Mouse (Mus musculus): ENCODE data around the gene Napa. TPM values are rescaled to one million over a fixed set of nuclear protein-coding genes. Genes with fewer than 3 reads are reported as not detected.

The Napa gene
- total RNA-seq, 2 experiments from 2014 or later, result 99.2 to 113 TPM

- Histone ChIP-seq H3K27ac (no peak overlapping the region), H3K4me3 (no peak overlapping the region)
- intact Hi-C loops (cut with DNase I), result no loop called here
- DNase-seq, result no peak
- no peak for TF ChIP-seq CTCF (IDR thresholded peaks at IDR 0.05)
Measured at GRCm38 (mm10) chr7:16125829-16126228, 27.6 kb downstream of the Napa start.

DNA sequence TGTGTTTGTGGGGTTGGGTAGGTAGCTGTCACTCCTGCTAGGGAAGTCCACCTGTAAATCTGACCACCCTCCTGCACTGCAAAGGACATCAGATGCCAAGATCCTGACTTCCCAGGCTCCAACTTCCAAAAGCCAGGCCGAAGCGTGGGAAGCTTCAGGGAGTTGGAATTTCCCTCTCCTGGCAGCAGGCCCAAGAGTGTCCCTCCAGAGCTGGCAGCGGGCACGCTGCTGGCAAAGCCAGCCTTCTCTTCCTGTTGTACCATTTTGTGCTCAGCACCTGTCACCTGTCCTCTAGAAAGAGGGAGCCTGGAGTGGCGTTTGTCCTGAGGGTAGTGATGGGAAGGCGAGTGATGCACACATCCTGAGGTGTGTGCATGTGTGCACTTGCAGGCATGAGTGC is 30.1 kb downstream of the Napa start:
- H3K4me3 ChIP-seq, result no peak overlapping the region
- no peak for DNase-seq
- intact Hi-C loops (cut with DNase I), result loop anchor here (2.0 kb wide), 1 partner anchor 26 kb away; no protein-coding TSS in a partner anchor
- TF ChIP-seq CTCF (IDR thresholded peaks at IDR 0.05), result no peak
- no peak overlapping the region for H3K27ac ChIP-seq

- no peak for DNase-seq
- TF ChIP-seq CTCF (IDR thresholded peaks at IDR 0.05), result no peak
- intact Hi-C loops (cut with DNase I), result loop anchor here (2.0 kb wide), 1 partner anchor 26 kb away; no protein-coding TSS in a partner anchor
- peak overlapping the region; percentile 75 for H3K4me3 ChIP-seq
- H3K27ac ChIP-seq, result peak overlapping the region; percentile 84
Measured at GRCm38 (mm10) chr7:16128899-16129298, 30.6 kb downstream of the Napa start.

GRCm38 (mm10) chr7:16129421-16129845 is 31.2 kb downstream of the Napa start, which contains the start of gene Slc8a2:
TSS of gene Slc8a2 (plus strand) at chr7:16129826.
- Histone ChIP-seq H3K4me3 (peak within 1 kb of the TSS; percentile 75), H3K27ac (peak within 1 kb of the TSS; percentile 84)
- intact Hi-C loops (cut with DNase I), result loop anchor here (2.0 kb wide), 1 partner anchor 25 kb away; no protein-coding TSS in a partner anchor
- DNase-seq, result peak; percentile 85
- no peak for TF ChIP-seq CTCF (IDR thresholded peaks at IDR 0.05)

DNA sequence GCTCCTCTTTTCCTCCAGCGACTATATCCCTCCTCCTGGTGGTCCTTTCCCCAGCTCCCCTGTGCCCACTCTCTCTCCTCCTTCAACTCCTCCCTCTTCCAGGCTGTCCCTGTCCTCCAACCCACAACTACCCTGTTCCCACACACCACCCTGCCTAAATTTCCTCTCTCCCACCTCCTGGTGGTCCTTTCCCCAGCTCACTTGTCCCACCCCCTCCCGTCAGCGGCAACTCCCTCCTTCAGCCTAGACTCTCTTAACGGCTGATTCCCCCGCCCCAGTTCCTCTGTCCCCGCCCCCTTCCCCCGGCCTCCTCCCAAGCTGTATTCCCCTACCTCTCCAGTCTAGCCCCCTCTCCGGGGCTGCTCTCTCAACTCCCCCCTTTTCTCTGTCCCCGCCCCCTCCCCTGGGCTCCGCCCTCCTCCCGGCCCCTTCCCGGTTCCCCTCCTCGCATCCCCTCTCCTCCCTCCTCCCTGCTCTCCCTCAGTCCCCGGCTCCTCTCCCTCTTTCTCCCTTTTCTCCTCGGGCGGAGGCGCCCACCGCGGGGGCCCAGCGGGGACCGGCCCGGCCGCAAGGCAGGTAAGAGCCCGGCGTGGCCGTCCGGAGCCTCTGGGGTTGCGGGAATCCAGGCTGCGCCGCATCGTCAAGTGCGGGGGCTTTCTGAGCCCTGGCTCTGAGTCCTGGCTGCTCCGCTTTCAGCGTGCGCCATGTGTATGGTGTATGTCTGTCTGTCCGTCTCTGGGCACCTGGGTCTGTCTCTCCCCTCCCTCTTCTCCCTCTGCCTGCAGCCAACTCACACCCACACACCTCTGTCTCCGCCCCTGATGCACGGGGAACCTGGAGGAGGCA is 31.8 kb downstream of the Napa start:
- intact Hi-C loops (cut with DNase I), result loop anchor here (2.0 kb wide), 1 partner anchor 25 kb away; no protein-coding TSS in a partner anchor
- H3K27ac ChIP-seq, result peak overlapping the region; percentile 84
- TF ChIP-seq CTCF (IDR thresholded peaks at IDR 0.05), result no peak
- no peak for DNase-seq
- H3K4me3 ChIP-seq, result peak overlapping the region; percentile 75

DNA sequence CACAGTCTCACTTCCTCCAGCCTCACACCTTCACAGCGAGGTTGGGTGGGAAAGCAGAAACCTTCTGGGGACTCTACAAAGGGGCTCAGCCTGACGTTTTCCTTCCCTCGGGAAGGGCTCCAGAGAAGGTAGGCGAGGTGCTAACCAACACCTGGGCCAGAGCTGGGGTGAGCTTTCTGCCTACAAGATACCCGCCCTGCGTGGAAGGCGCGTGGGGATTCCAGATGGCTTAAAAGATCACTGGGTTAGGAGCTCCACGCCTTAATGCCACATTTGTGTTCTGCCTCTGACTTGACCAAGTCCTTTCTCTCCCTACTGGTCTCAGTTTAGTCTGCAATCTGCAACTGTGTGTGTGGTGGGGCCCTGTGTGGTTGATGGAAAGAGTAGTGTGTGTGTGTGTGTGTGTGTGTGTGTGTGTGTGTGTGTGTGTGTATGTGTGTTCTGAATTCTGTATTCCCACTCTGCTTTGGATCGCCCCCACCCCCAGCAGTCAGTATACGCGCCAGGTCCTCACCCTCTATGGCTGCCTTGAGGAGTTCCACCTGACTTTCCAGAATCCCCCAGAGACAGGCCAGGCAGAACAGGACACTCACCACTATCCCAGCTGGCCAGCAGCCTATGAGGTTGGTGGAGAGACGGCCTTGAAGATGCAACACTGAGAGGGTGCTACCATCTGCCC is 32.8 kb downstream of the Napa start:
- Histone ChIP-seq H3K27ac (no peak overlapping the region), H3K4me3 (peak overlapping the region; percentile 75; the same call in 1 of the 2 replicates)
- TF ChIP-seq CTCF (IDR thresholded peaks at IDR 0.05), result no peak
- intact Hi-C loops (cut with DNase I), result no loop called here
- DNase-seq, result no peak

GRCm38 (mm10) chr7:16132161-16132581 is 33.9 kb downstream of the Napa start:
- intact Hi-C loops (cut with DNase I), result no loop called here
- Histone ChIP-seq H3K27ac (no peak overlapping the region), H3K4me3 (no peak overlapping the region)
- no peak for TF ChIP-seq CTCF (IDR thresholded peaks at IDR 0.05)
- DNase-seq, result no peak

DNA sequence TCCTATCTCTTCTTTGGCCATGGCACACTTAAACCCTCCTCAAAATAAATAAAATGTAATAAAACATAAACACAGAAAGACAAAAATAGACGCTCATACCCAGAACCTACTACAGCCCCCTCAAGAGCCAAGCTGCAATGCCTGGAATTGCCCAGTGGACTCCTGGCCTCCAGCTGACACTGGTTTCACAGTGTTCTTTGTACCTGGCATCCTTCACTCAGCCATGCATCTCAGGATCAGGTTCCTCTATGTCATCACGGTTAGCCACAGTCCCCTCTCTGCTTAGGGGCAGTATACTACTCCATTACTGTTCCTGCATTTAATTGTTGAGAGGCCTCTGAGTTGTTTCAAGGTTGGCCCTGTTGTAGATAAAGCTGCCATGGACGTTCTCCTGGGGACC is 34.7 kb downstream of the Napa start:
- no peak for TF ChIP-seq CTCF (IDR thresholded peaks at IDR 0.05)
- DNase-seq, result no peak
- intact Hi-C loops (cut with DNase I), result no loop called here
- H3K4me3 ChIP-seq, result no peak overlapping the region
- H3K27ac ChIP-seq, result no peak overlapping the region

GRCm38 (mm10) chr7:16133691-16134090 is 35.4 kb downstream of the Napa start:
- Histone ChIP-seq H3K4me3 (no peak overlapping the region), H3K27ac (no peak overlapping the region)
- intact Hi-C loops (cut with DNase I), result no loop called here
- DNase-seq, result no peak
- no peak for TF ChIP-seq CTCF (IDR thresholded peaks at IDR 0.05)

DNA sequence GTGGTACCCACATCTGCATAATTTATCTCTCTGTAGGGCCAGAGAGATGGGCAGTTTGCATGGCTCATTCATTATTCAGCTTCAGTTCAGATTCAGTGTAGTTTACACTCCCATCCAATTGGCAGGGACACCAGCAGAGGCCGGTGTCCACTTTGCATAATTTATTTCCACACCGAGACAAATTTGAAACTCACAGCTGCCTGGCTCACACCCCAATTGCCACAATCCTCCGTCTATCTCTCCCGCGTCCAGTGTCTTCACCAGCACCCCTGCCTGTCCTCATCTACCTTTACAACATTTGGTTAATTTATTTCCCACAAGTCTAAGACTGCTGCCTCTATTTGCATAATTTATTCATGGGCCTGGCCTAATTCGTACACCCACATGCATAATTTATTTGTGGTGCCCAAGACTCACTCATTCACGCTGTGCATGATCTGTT is 36.7 kb downstream of the Napa start:
- TF ChIP-seq CTCF (IDR thresholded peaks at IDR 0.05), result no peak
- intact Hi-C loops (cut with DNase I), result no loop called here
- H3K27ac ChIP-seq, result no peak overlapping the region
- H3K4me3 ChIP-seq, result no peak overlapping the region
- DNase-seq, result no peak

GRCm38 (mm10) chr7:16146489-16147410 is 48.5 kb downstream of the Napa start:
- DNase-seq, result no peak
- no peak overlapping the region for H3K4me3 ChIP-seq
- TF ChIP-seq CTCF (IDR thresholded peaks at IDR 0.05), result no peak
- H3K27ac ChIP-seq, result no peak overlapping the region
- intact Hi-C loops (cut with DNase I), result no loop called here

GRCm38 (mm10) chr7:16147643-16148042 is 49.4 kb downstream of the Napa start:
- Histone ChIP-seq H3K4me3 (no peak overlapping the region), H3K27ac (no peak overlapping the region)
- DNase-seq, result peak; percentile 64
- no peak for TF ChIP-seq CTCF (IDR thresholded peaks at IDR 0.05)
- intact Hi-C loops (cut with DNase I), result no loop called here
